Mouse (Mus musculus): ENCODE measurements around the gene Cipc. TPM values are rescaled to one million over a fixed set of nuclear protein-coding genes. Genes with fewer than 3 reads are reported as not detected.

The Cipc gene
- polyA plus RNA-seq, 1 experiment from 2014 or later: 16.3 TPM

- peaks cover 21% of the 10 kb centered on the region for H3K4me1 ChIP-seq (replicated peaks; ENCODE audit: control insufficient read depth, insufficient read depth, low read length)
- H3K27me3 ChIP-seq (replicated peaks; ENCODE audit: control insufficient read depth, insufficient read depth, low read length): no peaks in the 10 kb centered on the region
- 46% methylated on average over 10 of the region's 10 CpGs for WGBS
- no peak overlapping the region for H3K9ac ChIP-seq (ENCODE audit: low read length)
- no peak overlapping the region for H3K27ac ChIP-seq (ENCODE audit: low read depth)
- no peaks in the 10 kb centered on the region for H3K9me3 ChIP-seq (ENCODE audit: control insufficient read depth, low read length)
- no peak overlapping the region for H3K4me3 ChIP-seq (ENCODE audit: low read depth, low read length)
- ATAC-seq (replicated peaks; ENCODE audit: low FRiP score, low TSS enrichment, low read depth) (peak; percentile 44), DNase-seq (ENCODE audit: low spot score) (peak; percentile 70)
- H3K4me2 ChIP-seq (ENCODE audit: low read length): no peak overlapping the region
- H3K36me3 ChIP-seq (ENCODE audit: control insufficient read depth, insufficient read depth, low read length): no peaks in the 10 kb centered on the region
These were observed 35.3 kb upstream of the Cipc start for GRCm38 (mm10) chr12:86911482-86911931.

DNA sequence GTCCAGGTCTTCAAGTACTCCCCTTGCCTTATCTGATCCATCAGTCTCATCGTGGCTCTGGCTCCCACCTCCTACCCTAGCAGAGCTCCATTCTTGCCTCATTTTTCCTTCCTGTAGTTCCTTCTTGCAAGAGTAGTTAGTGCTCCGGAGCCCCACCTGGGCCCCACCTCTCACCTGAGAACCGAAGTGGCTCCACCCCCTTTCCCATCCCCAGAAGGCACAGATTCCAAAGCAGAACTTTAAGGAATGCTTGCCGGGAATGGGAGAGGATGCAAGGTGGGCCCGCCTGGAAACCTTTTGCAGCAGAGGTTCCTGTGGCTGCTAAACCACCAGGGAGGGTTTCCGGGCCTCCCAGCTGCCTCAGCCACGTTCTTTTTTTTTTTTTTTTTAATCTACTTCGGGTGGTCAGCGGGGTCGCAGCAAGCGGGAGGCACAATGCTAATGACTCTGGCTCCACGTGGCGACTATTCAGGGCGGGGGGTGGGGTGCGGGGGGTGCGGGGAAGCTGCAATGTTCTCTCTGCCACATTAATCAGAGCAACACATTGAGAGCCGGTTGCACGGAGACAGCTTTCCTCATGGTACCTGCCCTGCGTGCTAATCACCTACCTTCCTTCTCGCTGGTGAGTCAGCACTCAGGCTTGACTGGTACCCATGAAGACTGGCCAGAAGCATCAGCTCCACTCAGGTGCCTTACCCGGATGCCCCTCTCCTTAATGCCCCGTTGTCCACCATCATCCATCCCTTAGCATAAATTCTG is 34.3 kb upstream of the Cipc start:
- peaks cover 16% of the 10 kb centered on the region for H3K4me1 ChIP-seq (replicated peaks; ENCODE audit: control insufficient read depth, insufficient read depth, low read length)
- no peak overlapping the region for H3K27ac ChIP-seq (ENCODE audit: low read depth)
- H3K9me3 ChIP-seq (ENCODE audit: control insufficient read depth, low read length): no peaks in the 10 kb centered on the region
- WGBS: 8% methylated on average over 20 of the region's 22 CpGs
- no peak for ATAC-seq (replicated peaks; ENCODE audit: low FRiP score, low TSS enrichment, low read depth)
- H3K9ac ChIP-seq (ENCODE audit: low read length): no peak overlapping the region
- no peaks in the 10 kb centered on the region for H3K36me3 ChIP-seq (ENCODE audit: control insufficient read depth, insufficient read depth, low read length)
- H3K4me3 ChIP-seq (ENCODE audit: low read depth, low read length): no peak overlapping the region
- H3K27me3 ChIP-seq (replicated peaks; ENCODE audit: control insufficient read depth, insufficient read depth, low read length): no peaks in the 10 kb centered on the region
- H3K4me2 ChIP-seq (ENCODE audit: low read length): peak overlapping the region; percentile 20; the same call in 1 of the 2 replicates
- no peak for DNase-seq (ENCODE audit: low spot score)

DNA sequence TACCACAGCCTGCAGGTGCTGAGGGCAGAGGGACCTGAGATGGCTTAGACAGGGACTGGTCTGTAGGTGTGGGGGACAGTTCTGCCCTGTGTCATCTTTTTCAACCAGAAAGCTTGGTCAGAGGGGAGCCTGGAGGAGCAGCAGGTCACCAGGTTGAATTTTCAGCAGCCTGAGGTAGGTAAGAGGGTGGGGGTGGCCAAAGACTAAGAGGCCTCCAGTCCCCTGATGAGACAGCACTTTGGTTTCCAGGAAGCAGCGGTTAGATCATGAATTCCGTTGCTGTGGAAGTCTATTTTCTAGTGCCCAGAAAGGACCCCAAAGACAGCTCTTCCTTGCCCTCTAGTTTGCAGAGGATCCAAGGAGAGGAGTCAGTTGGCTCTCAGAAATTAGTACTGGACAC is 32.5 kb upstream of the Cipc start:
- Histone ChIP-seq H3K9ac (ENCODE audit: low read length) (no peak overlapping the region), H3K4me2 (ENCODE audit: low read length) (no peak overlapping the region), H3K27ac (ENCODE audit: low read depth) (no peak overlapping the region), H3K4me3 (ENCODE audit: low read depth, low read length) (no peak overlapping the region), H3K36me3 (ENCODE audit: control insufficient read depth, insufficient read depth, low read length) (no peaks in the 10 kb centered on the region), H3K27me3 (replicated peaks; ENCODE audit: control insufficient read depth, insufficient read depth, low read length) (no peaks in the 10 kb centered on the region), H3K4me1 (replicated peaks; ENCODE audit: control insufficient read depth, insufficient read depth, low read length) (peaks cover 25% of the 10 kb centered on the region), H3K9me3 (ENCODE audit: control insufficient read depth, low read length) (no peaks in the 10 kb centered on the region)
- no peak for ATAC-seq (replicated peaks; ENCODE audit: low FRiP score, low TSS enrichment, low read depth)
- WGBS: 61% methylated on average over 2 of the region's 2 CpGs
- no peak for DNase-seq (ENCODE audit: low spot score)

GRCm38 (mm10) chr12:86914756-86915155 is 32.1 kb upstream of the Cipc start:
- no peaks in the 10 kb centered on the region for H3K27me3 ChIP-seq (replicated peaks; ENCODE audit: control insufficient read depth, insufficient read depth, low read length)
- H3K36me3 ChIP-seq (ENCODE audit: control insufficient read depth, insufficient read depth, low read length): no peaks in the 10 kb centered on the region
- H3K4me1 ChIP-seq (replicated peaks; ENCODE audit: control insufficient read depth, insufficient read depth, low read length): peaks cover 25% of the 10 kb centered on the region
- DNase-seq (ENCODE audit: low spot score): no peak
- no peak overlapping the region for H3K4me2 ChIP-seq (ENCODE audit: low read length)
- 53% methylated on average over 6 of the region's 6 CpGs for WGBS
- H3K9ac ChIP-seq (ENCODE audit: low read length): no peak overlapping the region
- no peak overlapping the region for H3K4me3 ChIP-seq (ENCODE audit: low read depth, low read length)
- no peaks in the 10 kb centered on the region for H3K9me3 ChIP-seq (ENCODE audit: control insufficient read depth, low read length)
- ATAC-seq (replicated peaks; ENCODE audit: low FRiP score, low TSS enrichment, low read depth): no peak
- no peak overlapping the region for H3K27ac ChIP-seq (ENCODE audit: low read depth)

DNA sequence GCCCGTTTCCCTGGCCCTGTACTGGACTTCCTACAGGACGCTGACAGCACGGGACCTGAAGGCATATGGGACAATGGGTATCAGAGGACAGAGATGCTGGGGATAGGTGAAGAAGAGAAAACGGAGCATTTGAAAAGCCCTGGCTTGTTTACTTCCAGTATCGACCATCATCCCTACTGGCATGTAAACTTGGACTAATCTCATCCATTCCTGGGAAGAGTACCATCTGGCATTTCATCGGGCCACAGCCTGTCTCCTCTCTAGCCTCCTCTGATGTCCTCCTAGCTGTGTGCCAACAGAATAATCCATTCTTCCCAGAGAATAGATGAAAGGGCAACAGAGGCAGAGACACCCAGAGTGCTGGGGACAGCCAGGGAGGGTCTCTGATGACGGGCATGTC is 31.2 kb upstream of the Cipc start:
- H3K27ac ChIP-seq (ENCODE audit: low read depth): no peak overlapping the region
- H3K4me2 ChIP-seq (ENCODE audit: low read length): no peak overlapping the region
- H3K4me3 ChIP-seq (ENCODE audit: low read depth, low read length): no peak overlapping the region
- H3K9me3 ChIP-seq (ENCODE audit: control insufficient read depth, low read length): no peaks in the 10 kb centered on the region
- DNase-seq (ENCODE audit: low spot score) (no peak), ATAC-seq (replicated peaks; ENCODE audit: low FRiP score, low TSS enrichment, low read depth) (no peak)
- peaks cover 25% of the 10 kb centered on the region for H3K4me1 ChIP-seq (replicated peaks; ENCODE audit: control insufficient read depth, insufficient read depth, low read length)
- 76% methylated on average over 7 of the region's 7 CpGs for WGBS
- H3K27me3 ChIP-seq (replicated peaks; ENCODE audit: control insufficient read depth, insufficient read depth, low read length): no peaks in the 10 kb centered on the region
- no peak overlapping the region for H3K9ac ChIP-seq (ENCODE audit: low read length)
- no peaks in the 10 kb centered on the region for H3K36me3 ChIP-seq (ENCODE audit: control insufficient read depth, insufficient read depth, low read length)

DNA sequence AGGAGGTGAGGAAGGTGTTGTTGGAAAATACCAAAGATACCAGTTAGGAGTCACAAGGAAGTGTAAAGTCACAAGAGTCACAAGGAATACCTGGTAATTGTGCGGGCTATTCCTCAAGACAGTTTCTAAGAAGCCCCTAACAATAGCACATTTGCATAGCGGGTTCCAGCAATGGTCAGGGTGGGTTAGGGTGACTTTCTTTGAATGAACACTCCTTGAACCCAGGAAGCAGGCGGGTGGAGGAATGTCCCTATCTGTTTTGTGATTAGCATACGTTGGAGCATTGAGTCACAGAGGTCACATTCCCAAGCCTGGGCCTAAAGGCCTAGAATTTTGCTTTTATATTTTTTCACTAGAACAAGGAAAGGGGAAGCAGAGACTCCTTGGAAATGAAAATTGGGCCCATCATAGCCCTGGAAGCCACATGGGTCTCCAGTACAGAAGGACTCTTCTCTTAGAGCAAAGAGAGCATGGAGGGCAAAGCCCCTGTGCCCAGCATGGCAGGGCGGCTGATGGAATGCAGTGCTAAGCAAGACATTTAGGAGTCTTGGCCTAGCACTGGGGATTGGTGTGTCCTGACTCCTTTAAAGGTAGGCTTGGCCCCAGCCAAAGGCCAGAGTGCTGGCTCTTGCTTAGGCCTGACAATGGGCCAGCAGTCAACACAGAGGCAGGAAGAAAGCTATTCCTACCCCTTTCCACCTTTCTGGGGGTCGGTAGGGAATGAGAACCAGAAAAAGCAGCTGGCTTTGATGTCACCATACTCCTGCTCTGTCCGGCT is 29.9 kb upstream of the Cipc start:
- H3K9me3 ChIP-seq (ENCODE audit: control insufficient read depth, low read length): no peaks in the 10 kb centered on the region
- H3K36me3 ChIP-seq (ENCODE audit: control insufficient read depth, insufficient read depth, low read length): no peaks in the 10 kb centered on the region
- no peaks in the 10 kb centered on the region for H3K27me3 ChIP-seq (replicated peaks; ENCODE audit: control insufficient read depth, insufficient read depth, low read length)
- peaks cover 20% of the 10 kb centered on the region for H3K4me1 ChIP-seq (replicated peaks; ENCODE audit: control insufficient read depth, insufficient read depth, low read length)
- H3K27ac ChIP-seq (ENCODE audit: low read depth): no peak overlapping the region
- H3K4me3 ChIP-seq (ENCODE audit: low read depth, low read length): no peak overlapping the region
- ATAC-seq (replicated peaks; ENCODE audit: low FRiP score, low TSS enrichment, low read depth) (no peak), DNase-seq (ENCODE audit: low spot score) (no peak)
- H3K9ac ChIP-seq (ENCODE audit: low read length): no peak overlapping the region
- 77% methylated on average over 7 of the region's 7 CpGs for WGBS
- H3K4me2 ChIP-seq (ENCODE audit: low read length): no peak overlapping the region

GRCm38 (mm10) chr12:86918361-86918967 is 28.4 kb upstream of the Cipc start:
- H3K27me3 ChIP-seq (replicated peaks; ENCODE audit: control insufficient read depth, insufficient read depth, low read length): no peaks in the 10 kb centered on the region
- no peaks in the 10 kb centered on the region for H3K9me3 ChIP-seq (ENCODE audit: control insufficient read depth, low read length)
- DNase-seq (ENCODE audit: low spot score): peak; percentile 59
- WGBS: 21% methylated on average over 11 of the region's 11 CpGs
- ATAC-seq (replicated peaks; ENCODE audit: low FRiP score, low TSS enrichment, low read depth): peak; percentile 53; the same call in 1 of the 2 replicates
- peaks cover 11% of the 10 kb centered on the region; the same call in 1 of the 2 replicates for H3K4me1 ChIP-seq (replicated peaks; ENCODE audit: control insufficient read depth, insufficient read depth, low read length)
- H3K36me3 ChIP-seq (ENCODE audit: control insufficient read depth, insufficient read depth, low read length): no peaks in the 10 kb centered on the region
- no peak overlapping the region for H3K27ac ChIP-seq (ENCODE audit: low read depth)
- no peak overlapping the region for H3K4me3 ChIP-seq (ENCODE audit: low read depth, low read length)
- peak overlapping the region; percentile 20; the same call in 1 of the 2 replicates for H3K4me2 ChIP-seq (ENCODE audit: low read length)
- no peak overlapping the region for H3K9ac ChIP-seq (ENCODE audit: low read length)

DNA sequence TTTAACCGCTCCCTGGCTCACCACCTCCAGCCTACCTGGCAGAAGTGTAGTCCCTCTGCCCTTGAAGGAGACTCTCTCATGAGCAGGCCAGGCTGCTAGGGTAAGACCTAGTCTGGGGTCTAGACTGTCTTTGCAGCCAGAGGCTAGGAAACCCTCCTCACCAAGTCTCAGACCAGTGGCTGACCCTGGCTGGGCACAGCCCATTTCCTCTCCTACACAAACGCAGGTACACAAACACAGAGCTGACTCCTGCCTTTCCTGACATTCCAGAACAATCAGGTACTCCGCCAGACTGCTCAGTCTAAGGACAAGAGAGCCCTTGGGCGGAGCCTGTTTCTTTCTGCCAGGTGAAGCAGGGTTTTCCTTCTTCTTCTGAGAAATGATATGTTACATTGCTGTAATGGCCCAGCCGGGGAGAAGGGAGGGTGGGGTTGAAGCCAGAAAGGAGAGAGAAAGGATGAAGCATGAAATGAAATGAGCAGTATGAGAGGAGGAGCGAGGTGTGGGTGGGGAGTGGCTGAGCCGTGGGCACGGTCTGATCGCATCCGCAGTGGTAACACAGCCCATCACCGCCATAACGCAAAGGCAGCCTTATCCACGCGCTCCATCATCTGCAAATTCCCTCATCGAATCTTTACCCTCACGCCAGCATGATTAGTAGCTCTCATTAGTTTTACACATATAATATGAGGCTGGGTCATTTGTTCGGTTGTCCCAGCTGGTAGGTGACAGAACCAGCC is 27.7 kb upstream of the Cipc start:
- 0 out of 2 replicates have a peak overlapping the region, but pooled peaks have one; percentile 14 for H3K27ac ChIP-seq (ENCODE audit: low read depth)
- H3K9ac ChIP-seq (ENCODE audit: low read length): no peak overlapping the region

More for the DNA sequence above, 27.7 kb upstream of the Cipc start:
- ATAC-seq (replicated peaks; ENCODE audit: low FRiP score, low TSS enrichment, low read depth) (no peak), DNase-seq (ENCODE audit: low spot score) (no peak)
- Histone ChIP-seq H3K4me2 (ENCODE audit: low read length) (no peak overlapping the region), H3K4me3 (ENCODE audit: low read depth, low read length) (no peak overlapping the region), H3K27me3 (replicated peaks; ENCODE audit: control insufficient read depth, insufficient read depth, low read length) (no peaks in the 10 kb centered on the region), H3K4me1 (replicated peaks; ENCODE audit: control insufficient read depth, insufficient read depth, low read length) (peaks cover 11% of the 10 kb centered on the region; the same call in 1 of the 2 replicates), H3K9me3 (ENCODE audit: control insufficient read depth, low read length) (no peaks in the 10 kb centered on the region), H3K36me3 (ENCODE audit: control insufficient read depth, insufficient read depth, low read length) (no peaks in the 10 kb centered on the region)
- 72% methylated on average over 17 of the region's 17 CpGs for WGBS

Data from intestine, embryonic 14.5 days (tissue).